Mouse (Mus musculus) retina, postnatal 7 days (tissue): ENCODE data around the gene Efcab8.
"Not testable (repeated sequence)": the region's sequence is repeated elsewhere in the genome, so short reads cannot be mapped to it uniquely, and the experiment has no call there.

Source experiments
- DNase-seq: peaks from one replicate; pipeline ENCODE4 v3.0.0-alpha.2; 2012; ENCODE audit warnings: low read depth, low spot score

The Efcab8 gene

GRCm38 (mm10) chr2:153825900-153826299 is 46.2 kb downstream of the Efcab8 start:
- not testable (repeated sequence) for DNase-seq

GRCm38 (mm10) chr2:153827171-153827830 is 47.6 kb downstream of the Efcab8 start:
- no peak for DNase-seq

GRCm38 (mm10) chr2:153828704-153829103 is 49.0 kb downstream of the Efcab8 start:
- no peak for DNase-seq

- DNase-seq = no peak
Observed at GRCm38 (mm10) chr2:153833291-153833690, 53.6 kb downstream of the Efcab8 start.

GRCm38 (mm10) chr2:153842854-153843253 is 63.1 kb downstream of the Efcab8 start:
- no peak for DNase-seq

GRCm38 (mm10) chr2:153848389-153848788 is 68.7 kb downstream of the Efcab8 start:
- no peak for DNase-seq

- DNase-seq = peak; percentile 30
Observed at GRCm38 (mm10) chr2:153850351-153851029, 70.8 kb downstream of the Efcab8 start.

GRCm38 (mm10) chr2:153851030-153851360 is 71.3 kb downstream of the Efcab8 start:
- peak; percentile 31 for DNase-seq

- DNase-seq = peak; percentile 85
Observed at GRCm38 (mm10) chr2:153853544-153853943, 73.8 kb downstream of the Efcab8 start.

GRCm38 (mm10) chr2:153859581-153859980 is 79.8 kb downstream of the Efcab8 start:
- DNase-seq = no peak

GRCm38 (mm10) chr2:153860315-153860714 is 80.6 kb downstream of the Efcab8 start:
- no peak for DNase-seq

GRCm38 (mm10) chr2:153860715-153861114 is 81.0 kb downstream of the Efcab8 start:
- no peak for DNase-seq

GRCm38 (mm10) chr2:153861960-153862359 is 82.2 kb downstream of the Efcab8 start:
- no peak for DNase-seq

- no peak for DNase-seq
Observed at GRCm38 (mm10) chr2:153870984-153871383, 91.3 kb downstream of the Efcab8 start, which contains the start of gene Sun5. Gene Sun5 (minus strand): TSS chr2:153871084.

GRCm38 (mm10) chr2:153874745-153875144 is 95.0 kb downstream of the Efcab8 start, which contains the start of gene Bpifb2:
Gene Bpifb2 (plus strand): TSS chr2:153875045.
- DNase-seq = no peak
